Mouse (Mus musculus): ENCODE data around the gene Ftcd.

- TF ChIP-seq CTCF (conservative IDR thresholded peaks at IDR 0.05; ENCODE audit: low read length) (no peak), NANOG (IDR thresholded peaks at IDR 0.05; ENCODE audit: borderline replicate concordance, low read length) (no peak)
Observed at GRCm38 (mm10) chr10:76542636-76543375, 32.6 kb upstream of the Ftcd start.
